Mouse (Mus musculus): ENCODE data around the gene Slc36a3. TPM values are rescaled to one million over a fixed set of nuclear protein-coding genes. Genes with fewer than 3 reads are reported as not detected.
"Not testable (repeated sequence)": the region's sequence is repeated elsewhere in the genome, so short reads cannot be mapped to it uniquely, and the experiment has no call there.

Slc36a3 gene
- polyA plus RNA-seq, 1 experiment = not detected

DNA sequence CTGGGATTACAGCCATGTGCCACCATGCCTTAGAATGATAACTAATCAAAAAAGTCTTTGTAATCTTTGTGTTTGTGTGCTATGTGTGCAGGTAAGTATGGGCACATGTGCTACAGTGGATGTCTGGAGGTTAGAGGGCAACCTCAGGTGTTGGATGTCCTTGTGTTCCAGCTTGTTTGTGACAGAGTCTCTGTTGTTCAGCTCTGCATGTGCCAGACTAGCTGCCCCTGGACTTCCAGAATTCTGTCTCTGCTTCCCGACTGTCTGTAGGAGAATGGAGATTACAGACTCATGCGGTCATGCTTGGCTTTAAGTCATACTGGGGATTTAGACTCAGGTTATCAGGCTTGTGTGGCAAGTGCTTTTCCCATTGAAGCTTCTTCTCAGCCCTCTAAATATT lies 37.2 kb downstream of the Slc36a3 start:
- Histone ChIP-seq H3K27ac (ENCODE audit: insufficient read depth, low read length) (no peak overlapping the region), H3K4me3 (ENCODE audit: insufficient read depth, low read length) (no peak overlapping the region), H3K4me1 (ENCODE audit: control insufficient read depth, insufficient read depth, low read length) (no peaks in the 10 kb centered on the region)
- TF ChIP-seq CTCF (IDR thresholded peaks at IDR 0.05; ENCODE audit: borderline replicate concordance, insufficient read depth, low read length) (no peak), POLR2A (IDR thresholded peaks at IDR 0.05; ENCODE audit: low read depth, low read length) (no peak)

DNA sequence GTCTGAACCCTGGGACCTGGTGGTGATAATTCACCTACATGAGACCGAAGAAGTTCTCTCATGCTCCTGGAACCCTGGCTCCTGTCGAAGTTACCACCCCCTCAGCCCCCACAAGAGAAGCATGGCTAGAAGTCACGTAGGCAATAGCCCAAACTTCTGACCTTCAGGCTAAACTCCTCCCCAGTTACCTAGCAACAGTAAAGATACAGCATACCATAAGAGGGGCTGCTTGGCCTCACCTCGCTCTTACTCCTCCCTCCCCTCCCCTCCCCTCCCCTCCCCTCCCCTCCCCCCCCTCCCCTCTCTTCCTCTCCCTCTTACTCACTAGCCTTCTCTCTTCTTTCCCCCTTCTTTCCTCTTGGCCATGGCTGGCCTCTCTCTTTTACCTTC lies 37.7 kb downstream of the Slc36a3 start:
- H3K4me3 ChIP-seq (ENCODE audit: insufficient read depth, low read length); H3K27ac ChIP-seq (ENCODE audit: insufficient read depth, low read length): not testable (repeated sequence)

DNA sequence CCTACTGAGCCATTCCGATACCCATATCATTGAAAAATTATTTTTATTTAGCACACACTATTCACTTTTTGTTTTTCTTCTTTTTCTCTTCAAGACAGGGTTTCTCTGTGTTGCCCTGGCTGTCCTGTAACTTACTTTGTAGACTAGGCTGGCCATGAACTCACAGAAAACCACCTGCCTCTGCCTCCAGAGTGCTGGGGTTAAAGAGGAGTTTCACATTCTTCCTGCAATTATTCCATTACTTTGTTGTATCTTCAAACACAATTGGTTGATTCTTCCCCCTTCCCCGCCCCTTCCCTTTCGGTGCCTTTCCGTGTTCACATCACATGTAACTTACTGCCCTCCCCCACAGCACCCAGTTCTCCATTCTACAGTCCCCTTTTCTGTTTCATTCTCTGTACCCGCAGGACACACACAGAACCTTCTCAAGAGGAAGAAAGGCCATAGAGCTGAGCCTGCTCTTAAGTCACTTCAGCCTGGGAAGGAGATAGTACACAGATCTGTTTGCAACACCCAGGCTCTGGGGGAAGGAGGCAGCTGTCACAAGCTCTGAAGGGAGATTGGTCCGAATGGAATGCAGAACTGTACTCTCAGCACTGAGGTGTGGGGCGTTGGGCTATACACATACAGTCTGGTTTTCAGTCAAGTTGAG lies 38.2 kb downstream of the Slc36a3 start:
- H3K27ac ChIP-seq (ENCODE audit: insufficient read depth, low read length) = no peak overlapping the region
- TF ChIP-seq CTCF (IDR thresholded peaks at IDR 0.05; ENCODE audit: borderline replicate concordance, insufficient read depth, low read length) = no peak
- TF ChIP-seq POLR2A (IDR thresholded peaks at IDR 0.05; ENCODE audit: low read depth, low read length) = no peak
- no peaks in the 10 kb centered on the region for H3K4me1 ChIP-seq (ENCODE audit: control insufficient read depth, insufficient read depth, low read length)
- H3K4me3 ChIP-seq (ENCODE audit: insufficient read depth, low read length) = no peak overlapping the region

More for the DNA sequence above, 37.7 kb downstream of the Slc36a3 start:
- not testable (repeated sequence) for H3K4me1 ChIP-seq (ENCODE audit: control insufficient read depth, insufficient read depth, low read length)

DNA sequence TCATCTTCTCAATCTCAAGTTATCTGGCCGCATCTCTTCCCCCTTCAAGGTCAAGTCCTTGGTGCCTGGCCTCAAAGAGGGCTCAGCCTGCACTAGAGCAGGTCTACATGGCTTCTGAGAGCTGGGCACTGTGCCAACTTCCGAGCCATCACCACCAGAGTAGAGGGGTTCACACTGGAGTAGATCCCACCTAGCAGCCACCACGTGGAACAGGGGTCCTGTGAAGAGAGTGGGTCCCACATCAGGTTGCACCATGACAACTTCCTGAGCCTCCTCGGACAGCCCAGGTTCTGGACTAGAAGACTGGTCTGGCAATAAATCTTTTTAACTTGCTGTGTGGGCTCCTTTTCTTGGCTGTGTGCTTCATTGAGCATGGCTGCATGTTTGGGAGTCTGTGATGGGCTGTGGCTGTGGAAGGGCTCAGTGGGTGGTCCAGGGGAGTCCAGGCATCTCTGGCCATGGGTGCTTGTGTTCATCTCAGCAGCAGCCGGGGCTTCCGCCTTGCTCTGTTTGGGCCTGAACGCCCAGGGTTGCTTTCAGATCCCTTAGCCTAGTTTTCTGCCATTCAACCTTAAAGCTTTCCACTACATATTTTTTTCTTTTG lies 40.8 kb downstream of the Slc36a3 start:
- Histone ChIP-seq H3K27ac (ENCODE audit: insufficient read depth, low read length) (no peak overlapping the region), H3K4me1 (ENCODE audit: control insufficient read depth, insufficient read depth, low read length) (no peaks in the 10 kb centered on the region), H3K4me3 (ENCODE audit: insufficient read depth, low read length) (no peak overlapping the region)
- TF ChIP-seq POLR2A (IDR thresholded peaks at IDR 0.05; ENCODE audit: low read depth, low read length) = no peak
- TF ChIP-seq CTCF (IDR thresholded peaks at IDR 0.05; ENCODE audit: borderline replicate concordance, insufficient read depth, low read length) = no peak

DNA sequence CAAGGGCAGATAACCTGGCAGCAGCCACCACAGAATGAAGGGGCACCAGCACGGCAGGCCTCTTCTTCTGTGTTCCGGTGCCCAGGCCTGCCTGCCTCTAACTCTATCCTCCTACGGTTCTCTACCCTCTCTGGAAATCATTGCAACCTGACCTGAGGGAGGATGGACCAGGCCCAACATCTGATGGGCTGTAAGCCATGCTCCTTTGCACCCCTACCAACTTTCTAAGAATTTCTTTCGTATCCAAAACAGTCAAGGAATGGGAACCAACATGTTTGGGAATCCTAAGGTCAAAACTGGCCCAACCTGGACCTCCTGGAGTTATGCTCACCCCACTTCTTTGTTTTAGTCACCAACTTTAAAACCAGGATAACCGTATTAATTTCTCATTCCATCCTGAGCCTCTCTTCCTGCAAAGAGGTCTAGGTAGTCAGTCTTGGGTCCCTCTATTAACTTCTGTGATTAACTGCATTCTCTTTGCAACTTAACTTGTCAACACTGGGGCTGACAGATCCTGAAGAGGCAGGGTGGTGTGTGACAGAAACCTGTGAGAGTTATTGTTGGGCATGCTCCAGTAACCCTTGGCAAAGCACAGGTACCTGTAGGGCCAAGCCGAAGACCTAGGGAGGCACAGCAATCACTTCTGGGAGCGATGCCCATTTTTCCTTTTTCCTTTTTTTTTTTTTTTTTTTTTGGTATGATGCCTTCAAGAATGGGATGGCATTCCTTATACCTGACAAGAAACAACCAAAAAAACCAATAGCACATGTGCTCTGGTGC lies 41.8 kb downstream of the Slc36a3 start:
- TF ChIP-seq POLR2A (IDR thresholded peaks at IDR 0.05; ENCODE audit: low read depth, low read length) = no peak
- Histone ChIP-seq H3K4me3 (ENCODE audit: insufficient read depth, low read length) (no peak overlapping the region), H3K4me1 (ENCODE audit: control insufficient read depth, insufficient read depth, low read length) (no peaks in the 10 kb centered on the region), H3K27ac (ENCODE audit: insufficient read depth, low read length) (no peak overlapping the region)

DNA sequence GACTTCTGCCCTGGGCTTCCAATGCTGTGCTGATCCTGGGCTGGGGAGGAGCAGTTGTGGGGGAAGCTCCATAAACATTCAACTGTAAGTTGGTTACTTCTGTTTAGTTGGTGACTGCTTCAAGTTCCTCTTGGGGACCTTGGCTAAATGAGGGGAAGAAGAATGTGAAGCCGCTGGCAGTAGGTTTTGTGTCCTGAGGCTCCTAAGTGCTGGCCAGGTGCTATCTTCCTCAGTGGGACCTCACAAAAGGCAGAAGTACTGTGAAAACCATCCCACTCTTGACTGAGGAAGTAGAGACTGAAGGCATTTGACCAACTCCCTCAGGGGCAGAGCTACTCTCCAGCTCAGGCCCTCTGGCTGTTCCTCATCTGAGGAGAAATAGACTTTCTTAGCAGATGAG lies 44.9 kb downstream of the Slc36a3 start:
- H3K27ac ChIP-seq (ENCODE audit: insufficient read depth, low read length) = no peak overlapping the region
- no peak for TF ChIP-seq POLR2A (IDR thresholded peaks at IDR 0.05; ENCODE audit: low read depth, low read length)
- TF ChIP-seq CTCF (IDR thresholded peaks at IDR 0.05; ENCODE audit: borderline replicate concordance, insufficient read depth, low read length) = no peak

DNA sequence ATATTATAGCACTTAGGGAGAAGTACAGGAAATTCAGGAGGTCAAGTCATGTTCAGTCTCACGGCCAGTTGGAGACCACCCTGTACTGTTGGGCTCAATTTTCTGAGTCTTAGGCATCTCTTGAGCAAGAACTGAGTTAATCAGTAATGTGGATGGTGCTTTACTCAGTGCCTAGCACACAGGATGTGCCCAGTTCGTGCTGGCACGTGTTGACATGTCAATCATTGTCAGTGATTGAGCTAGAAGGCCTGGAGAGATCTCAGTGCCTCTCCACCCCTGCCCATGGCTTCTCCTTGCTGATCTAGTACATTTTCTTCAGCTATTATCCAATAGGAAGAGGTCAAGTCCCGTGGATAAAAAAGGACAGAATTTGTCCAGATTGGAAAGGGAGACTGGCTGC lies 46.1 kb downstream of the Slc36a3 start:
- Histone ChIP-seq H3K27ac (ENCODE audit: insufficient read depth, low read length) (no peak overlapping the region), H3K4me1 (ENCODE audit: control insufficient read depth, insufficient read depth, low read length) (no peaks in the 10 kb centered on the region), H3K4me3 (ENCODE audit: insufficient read depth, low read length) (no peak overlapping the region)
- no peak for TF ChIP-seq CTCF (IDR thresholded peaks at IDR 0.05; ENCODE audit: borderline replicate concordance, insufficient read depth, low read length)
- no peak for TF ChIP-seq POLR2A (IDR thresholded peaks at IDR 0.05; ENCODE audit: low read depth, low read length)

More for the DNA sequence above, 44.9 kb downstream of the Slc36a3 start:
- Histone ChIP-seq H3K4me1 (ENCODE audit: control insufficient read depth, insufficient read depth, low read length) (no peaks in the 10 kb centered on the region), H3K4me3 (ENCODE audit: insufficient read depth, low read length) (no peak overlapping the region)

DNA sequence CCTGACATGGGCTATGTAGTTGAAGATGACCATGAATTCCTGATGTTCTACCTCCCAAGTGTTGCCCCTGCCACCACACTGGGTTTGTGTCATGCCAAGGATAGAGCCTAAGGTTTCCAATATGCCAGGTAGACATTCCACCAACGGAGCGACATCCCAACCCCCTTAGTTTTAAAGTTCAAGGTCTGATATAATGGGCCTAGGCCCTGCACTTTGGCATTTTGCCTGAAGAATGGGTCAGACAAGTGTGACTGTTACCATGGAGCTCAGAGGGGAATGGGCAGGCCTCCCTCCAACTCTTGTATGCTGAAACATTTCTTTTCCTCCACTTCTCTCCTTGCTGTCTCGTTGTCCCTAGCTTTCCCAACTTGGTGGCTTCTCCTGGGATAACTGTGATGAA lies 48.3 kb downstream of the Slc36a3 start:
- Histone ChIP-seq H3K4me3 (ENCODE audit: insufficient read depth, low read length) (no peak overlapping the region), H3K27ac (ENCODE audit: insufficient read depth, low read length) (no peak overlapping the region), H3K4me1 (ENCODE audit: control insufficient read depth, insufficient read depth, low read length) (no peaks in the 10 kb centered on the region)
- no peak for TF ChIP-seq CTCF (IDR thresholded peaks at IDR 0.05; ENCODE audit: borderline replicate concordance, insufficient read depth, low read length)
- no peak for TF ChIP-seq POLR2A (IDR thresholded peaks at IDR 0.05; ENCODE audit: low read depth, low read length)

DNA sequence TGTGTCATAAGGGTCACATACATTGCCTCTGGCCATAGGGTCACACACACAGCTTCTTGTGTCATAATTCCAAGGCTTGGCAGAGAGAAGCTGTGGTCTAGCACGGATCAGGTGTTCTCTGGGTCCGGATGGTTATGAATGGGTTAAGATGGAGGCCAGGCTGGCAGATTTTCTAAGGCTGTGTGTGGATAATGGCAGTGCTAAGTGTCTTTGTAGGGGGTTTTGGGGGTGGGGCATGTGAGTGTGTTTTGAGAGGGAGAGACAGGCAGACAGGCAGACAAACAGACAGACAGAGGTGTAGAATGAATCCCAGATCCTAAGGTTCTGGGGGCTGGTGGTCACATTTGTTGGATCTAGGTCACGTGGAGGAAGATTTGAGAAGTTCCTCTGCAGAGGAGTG lies 49.5 kb downstream of the Slc36a3 start:
- H3K4me3 ChIP-seq (ENCODE audit: insufficient read depth, low read length) = no peak overlapping the region
- TF ChIP-seq CTCF (IDR thresholded peaks at IDR 0.05; ENCODE audit: borderline replicate concordance, insufficient read depth, low read length) (no peak), POLR2A (IDR thresholded peaks at IDR 0.05; ENCODE audit: low read depth, low read length) (no peak)
- no peaks in the 10 kb centered on the region for H3K4me1 ChIP-seq (ENCODE audit: control insufficient read depth, insufficient read depth, low read length)
- no peak overlapping the region for H3K27ac ChIP-seq (ENCODE audit: insufficient read depth, low read length)

DNA sequence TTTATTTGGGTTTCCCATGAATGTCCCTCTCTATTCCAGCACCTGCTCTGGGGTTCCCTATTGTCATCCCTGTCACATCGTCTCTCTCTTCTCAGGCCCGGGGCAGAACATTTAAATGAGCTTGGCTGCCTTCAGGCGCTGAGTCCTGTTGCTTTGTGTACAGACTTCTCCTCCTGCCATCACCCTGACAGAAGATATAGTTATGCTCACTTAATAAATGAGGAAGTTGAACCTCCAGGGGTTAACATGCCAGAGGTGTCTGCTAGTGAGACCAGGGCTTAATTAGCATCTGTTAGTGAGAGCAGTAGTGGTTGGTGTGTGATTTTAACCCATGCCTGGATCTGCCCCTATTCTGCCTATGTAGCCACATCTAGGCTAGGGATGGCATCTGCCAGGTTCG lies 51.6 kb downstream of the Slc36a3 start:
- Histone ChIP-seq H3K4me1 (ENCODE audit: control insufficient read depth, insufficient read depth, low read length) (no peaks in the 10 kb centered on the region), H3K27ac (ENCODE audit: insufficient read depth, low read length) (no peak overlapping the region), H3K4me3 (ENCODE audit: insufficient read depth, low read length) (no peak overlapping the region)
- TF ChIP-seq CTCF (IDR thresholded peaks at IDR 0.05; ENCODE audit: borderline replicate concordance, insufficient read depth, low read length) (no peak), POLR2A (IDR thresholded peaks at IDR 0.05; ENCODE audit: low read depth, low read length) (no peak)

Data from embryonic fibroblast, embryonic 13.5 days (primary cell).